Mouse (Mus musculus) gastrocnemius, postnatal 14 days (tissue): Measurements from ENCODE around the gene 2310033P09Rik. TPM values are rescaled to one million over a fixed set of nuclear protein-coding genes. Genes with fewer than 3 reads are reported as not detected.
"Not testable (repeated sequence)": the region's sequence is repeated elsewhere in the genome, so short reads cannot be mapped to it uniquely, and the experiment has no call there.

ENCODE experiments used
- DNase-seq: peaks from one replicate; pipeline ENCODE4 v3.0.0; 2021; ENCODE audit warnings: mixed read lengths
- intact Hi-C: fragments of 180-260 bp; cut with DNase I; formaldehyde crosslinking; loops from one replicate; pipeline ENCODE4 v1.15.1; 2025; ENCODE audit warnings: low total_unique reads
- total RNA-seq, 2 experiments: library from RNA; stranded (reverse); gene quantifications; 2 replicates each; pipeline ENCODE4 v1.2.3; 2021

Gene 2310033P09Rik
- total RNA-seq, 2 experiments from 2014 or later, result 4.1 to 4.6 TPM

DNA sequence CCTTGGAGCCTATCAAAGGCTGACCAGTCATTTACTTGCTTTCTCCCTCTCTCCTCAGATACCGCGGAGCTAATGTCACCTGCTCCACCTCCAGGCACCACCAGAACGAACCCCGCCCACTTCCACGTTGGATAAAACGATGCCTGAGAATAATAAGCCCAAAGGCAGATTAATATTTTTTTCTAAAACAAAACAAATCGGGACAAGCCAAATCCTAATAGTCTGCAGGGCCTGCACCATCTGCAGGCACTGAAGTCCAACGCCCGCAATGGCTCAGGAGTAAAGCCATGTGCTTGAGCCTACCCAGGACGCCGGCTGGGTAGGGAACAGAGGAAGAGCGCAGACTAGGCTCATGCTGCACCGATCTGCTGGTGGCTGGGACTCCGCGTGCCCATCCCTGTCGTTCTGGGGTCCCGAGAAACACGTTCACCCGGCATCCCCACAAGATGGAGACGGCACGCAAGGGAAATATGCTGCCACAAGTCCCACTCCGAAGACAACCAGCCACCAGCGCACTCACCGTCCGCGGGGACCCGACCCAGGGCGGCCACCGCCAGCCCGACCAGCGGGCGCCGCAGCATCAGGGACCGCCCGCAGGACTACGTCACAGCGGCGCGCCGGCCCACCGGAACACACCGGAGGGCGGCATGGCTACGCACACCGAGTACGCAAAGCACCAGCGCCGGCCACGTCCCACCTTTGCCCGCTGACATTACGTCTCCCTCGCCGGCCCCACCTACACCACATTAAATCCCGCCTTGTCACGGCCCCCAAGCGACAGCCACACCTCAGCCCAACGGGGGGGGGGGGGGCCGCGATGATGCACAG, 16.7 kb upstream of the 2310033P09Rik start:
- intact Hi-C loops, result no loop called here

DNA sequence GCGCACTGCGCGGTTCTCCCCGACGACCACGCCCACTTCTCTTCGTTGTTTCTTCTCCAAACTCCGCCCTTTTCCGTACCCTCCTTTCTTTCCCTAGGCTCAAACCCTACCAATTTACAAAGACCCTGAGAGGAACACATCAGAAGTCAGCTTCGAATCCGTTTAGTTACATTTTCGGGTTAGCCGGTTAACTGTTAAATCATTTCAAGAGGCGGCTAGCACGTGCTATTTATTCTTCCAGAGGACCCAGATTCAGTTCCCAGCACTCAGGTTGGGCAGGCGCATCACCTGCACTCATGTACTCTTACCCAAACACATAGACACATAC, 16.1 kb upstream of the 2310033P09Rik start, which contains the start of gene Guk1:
TSS of gene Guk1 (minus strand) at position 154 of the 328 bp plus-strand sequence.
- intact Hi-C loops, result no loop called here
- DNase-seq, result no peak

More for the DNA sequence above, 16.7 kb upstream of the 2310033P09Rik start:
- DNase-seq, result peak; percentile 88

DNA sequence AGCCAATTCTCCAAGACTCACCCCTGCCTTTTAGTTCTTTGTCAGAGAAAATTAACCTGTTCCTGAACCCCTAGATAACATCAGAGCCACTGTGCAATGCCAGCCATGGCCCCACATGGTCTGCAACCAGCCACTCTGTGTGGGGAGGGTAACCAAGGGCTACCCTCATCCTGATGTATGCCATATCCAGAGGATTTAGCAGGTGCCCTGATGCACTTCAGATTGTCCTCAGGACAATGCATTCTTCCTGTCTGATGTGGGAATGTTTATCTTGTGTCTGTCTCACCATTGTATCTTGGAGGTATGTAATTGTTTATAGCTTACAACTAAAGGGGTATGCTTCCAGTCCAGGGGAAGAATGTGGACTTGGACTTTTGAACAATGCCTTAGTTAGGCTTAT, 11.9 kb upstream of the 2310033P09Rik start:
- intact Hi-C loops, result no loop called here
- DNase-seq, result no peak

DNA sequence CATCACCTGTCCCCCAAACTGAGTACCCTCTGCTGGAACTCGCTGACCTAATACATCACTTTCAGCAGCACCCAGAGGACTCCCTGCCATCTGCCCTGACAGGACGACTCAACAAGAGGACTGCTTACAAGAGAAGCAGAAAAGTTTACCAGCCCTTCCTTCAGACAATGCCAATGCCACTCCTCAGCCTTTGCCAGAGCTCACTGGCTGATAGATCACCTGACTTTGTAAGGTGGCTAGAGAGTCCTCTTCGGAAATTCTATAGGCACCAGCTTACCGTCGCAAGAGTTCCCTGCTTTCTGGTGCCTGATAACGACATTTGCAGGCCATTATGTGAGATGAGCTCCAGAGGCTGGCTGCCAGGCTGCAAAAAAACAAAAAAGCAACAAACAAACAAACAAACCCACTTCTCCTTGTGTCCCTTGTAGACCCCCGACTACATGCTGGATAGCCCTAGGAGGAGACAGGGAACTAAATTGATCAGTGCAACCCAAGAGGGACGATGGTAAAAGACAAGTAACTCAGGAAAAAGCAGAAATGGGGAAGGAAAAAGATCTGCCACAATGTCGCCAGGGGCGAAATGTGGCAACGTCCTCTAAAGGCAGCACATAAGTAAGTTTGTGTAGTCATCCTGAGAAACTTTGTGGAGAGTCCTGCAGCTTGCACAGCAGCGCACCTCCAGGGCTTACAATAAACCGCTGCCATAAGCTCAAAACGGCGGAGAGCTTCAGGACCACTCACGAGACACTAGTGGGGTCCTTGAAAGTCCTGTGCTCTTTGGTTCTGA, 6.7 kb upstream of the 2310033P09Rik start:
- intact Hi-C loops, result no loop called here

DNA sequence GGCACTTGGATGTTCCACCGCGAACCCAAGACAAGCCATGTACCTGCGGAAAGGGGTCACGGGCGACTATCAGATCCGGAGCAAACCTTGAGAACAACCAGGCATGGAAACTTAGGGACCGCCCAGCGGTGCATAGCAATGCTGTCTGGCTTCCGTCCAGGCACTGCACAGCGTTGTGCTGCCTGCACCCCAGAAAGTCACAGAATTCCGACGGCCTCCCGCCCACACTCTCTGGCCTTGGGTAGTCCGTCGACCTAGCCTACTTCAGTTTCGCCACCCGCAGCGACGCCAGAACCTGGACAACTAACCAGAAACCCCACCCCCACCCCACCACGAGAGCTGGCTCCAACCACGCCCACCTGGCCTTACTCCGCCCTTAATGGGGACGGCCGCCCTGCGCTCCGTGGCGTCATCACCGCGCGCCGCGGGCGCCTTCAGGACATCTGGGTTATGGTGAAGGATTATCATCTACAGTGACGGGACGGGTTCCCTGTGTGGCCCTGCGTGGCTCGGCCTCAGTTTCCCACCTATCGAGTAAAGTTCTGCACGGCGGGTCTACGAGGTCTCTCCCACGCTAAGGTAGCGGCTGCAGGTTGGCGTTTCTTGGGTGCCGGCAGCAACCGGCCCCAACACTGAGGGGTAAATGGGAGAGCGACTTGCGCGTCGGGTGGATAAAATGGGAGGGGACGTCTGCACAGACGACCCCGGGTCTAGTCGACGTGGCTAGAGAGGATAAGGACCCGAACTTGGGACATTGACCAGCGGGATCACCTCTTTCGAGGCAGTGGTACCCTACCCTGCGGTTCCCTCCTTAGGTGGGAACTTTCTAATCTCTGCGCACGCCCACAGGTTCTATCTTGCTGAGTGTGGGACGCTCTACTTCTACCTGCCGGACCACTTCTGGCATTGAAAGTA, 5.8 kb upstream of the 2310033P09Rik start, which contains the start of gene Mrpl55:
TSS of gene Mrpl55 (plus strand) at position 406 of the 915 bp plus-strand sequence.
- peak; percentile 97 for DNase-seq
- intact Hi-C loops, result no loop called here

More for the DNA sequence above, 6.7 kb upstream of the 2310033P09Rik start:
- DNase-seq, result no peak

DNA sequence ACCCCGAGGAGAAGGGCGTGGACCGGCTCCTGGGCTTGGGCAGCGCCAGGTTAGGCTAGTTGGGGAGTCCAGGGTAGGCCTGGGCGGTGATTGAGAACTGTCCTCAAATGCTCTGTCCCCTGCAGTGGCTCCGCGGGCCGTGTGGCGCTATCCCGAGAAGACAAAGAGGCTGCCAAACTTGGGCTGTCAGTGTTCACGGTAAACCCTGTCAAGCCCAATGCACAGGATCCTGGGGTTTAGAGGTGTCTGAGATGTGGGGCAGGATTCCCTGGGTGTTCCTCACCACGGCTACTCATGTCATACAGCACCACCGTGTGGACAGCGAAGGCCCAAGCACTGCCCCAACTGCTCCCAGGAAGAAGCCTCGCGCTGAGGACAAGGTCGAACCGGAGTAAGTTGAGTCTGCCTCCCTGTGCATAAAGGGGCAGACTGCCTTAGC, 901 bp downstream of the 2310033P09Rik start:
- DNase-seq, result peak; percentile 57
- intact Hi-C loops, result no loop called here

DNA sequence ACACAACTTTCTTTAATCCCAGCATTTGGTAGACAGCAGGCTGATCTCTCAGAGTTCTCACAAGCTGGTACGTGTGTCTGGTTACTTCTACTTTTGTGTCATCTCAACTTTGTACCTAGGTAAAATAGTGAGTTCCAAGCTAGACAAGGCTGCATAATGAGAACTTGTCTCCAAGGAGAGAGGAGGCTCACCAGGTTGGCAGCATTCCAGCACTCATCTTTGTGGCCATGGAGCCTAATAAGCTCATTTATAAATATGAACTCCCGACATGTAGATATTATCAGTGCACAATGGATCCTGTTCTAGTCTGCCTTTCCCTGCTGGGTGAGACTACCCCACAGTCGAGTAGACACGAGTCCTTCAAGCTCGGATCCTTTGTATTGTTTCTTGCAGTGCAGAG, 1.5 kb downstream of the 2310033P09Rik start:
- DNase-seq, result no peak
- intact Hi-C loops, result no loop called here

DNA sequence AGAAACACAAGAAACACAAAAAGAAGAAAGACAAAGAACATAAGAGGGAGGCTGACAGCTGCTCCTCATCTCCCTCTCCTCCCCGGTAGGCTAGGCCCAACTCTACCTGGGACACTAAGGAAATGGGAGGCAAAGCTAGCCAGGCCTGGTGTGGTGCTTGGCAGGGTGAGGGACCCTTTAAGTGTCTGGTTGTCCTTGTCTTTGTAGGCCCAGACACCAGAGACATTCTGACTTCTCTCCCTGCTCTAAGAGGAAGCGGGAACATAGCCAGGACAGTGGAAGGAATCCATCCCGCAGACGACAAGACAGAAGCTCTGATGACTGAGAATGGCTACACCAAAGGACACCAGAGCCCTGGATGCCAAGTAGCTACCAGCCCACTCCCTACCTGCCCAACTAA, 1.9 kb downstream of the 2310033P09Rik start:
- intact Hi-C loops, result no loop called here

DNA sequence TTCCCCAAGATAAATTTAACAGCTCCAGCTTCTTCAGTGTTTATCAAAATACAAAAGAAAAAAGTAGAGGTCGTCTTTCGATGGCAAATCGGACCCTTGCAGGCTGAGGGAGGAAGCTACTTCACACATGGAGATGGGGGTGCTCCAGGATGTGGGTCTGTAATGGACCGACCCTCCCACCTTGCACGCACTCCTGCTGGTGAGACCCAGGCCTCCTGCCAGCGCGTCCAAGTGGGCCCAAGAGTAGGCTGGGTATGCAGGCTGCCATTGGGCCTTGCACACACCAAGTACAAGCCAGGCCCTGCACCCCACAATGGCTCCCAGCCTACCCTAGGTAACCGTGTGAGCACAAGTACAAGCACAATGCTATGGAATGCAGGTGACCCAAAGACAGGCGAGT, 3.4 kb downstream of the 2310033P09Rik start:
- DNase-seq, intact Hi-C loops: not testable (repeated sequence)

More for the DNA sequence above, 1.9 kb downstream of the 2310033P09Rik start:
- DNase-seq, result no peak

DNA sequence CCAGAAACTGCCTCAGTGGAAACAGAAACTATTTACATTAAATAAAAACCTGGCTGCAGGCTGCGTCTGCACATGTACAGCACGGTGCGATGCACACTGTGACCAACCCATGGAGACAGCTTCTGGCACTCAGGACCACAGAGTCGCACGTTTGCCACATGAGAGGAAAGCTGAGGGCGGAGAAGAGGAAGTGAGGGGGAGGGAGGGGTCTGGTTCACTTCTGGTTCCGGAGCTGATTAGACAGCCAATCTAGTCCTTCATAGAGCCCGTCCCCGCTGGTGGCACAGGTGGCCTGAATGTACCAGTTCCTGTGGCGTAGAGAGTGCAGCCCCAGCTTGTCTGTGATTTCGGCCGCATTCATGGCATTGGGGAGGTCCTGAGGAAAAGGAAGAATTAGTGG, 4.2 kb downstream of the 2310033P09Rik start:
- intact Hi-C loops, DNase-seq: not testable (repeated sequence)

DNA sequence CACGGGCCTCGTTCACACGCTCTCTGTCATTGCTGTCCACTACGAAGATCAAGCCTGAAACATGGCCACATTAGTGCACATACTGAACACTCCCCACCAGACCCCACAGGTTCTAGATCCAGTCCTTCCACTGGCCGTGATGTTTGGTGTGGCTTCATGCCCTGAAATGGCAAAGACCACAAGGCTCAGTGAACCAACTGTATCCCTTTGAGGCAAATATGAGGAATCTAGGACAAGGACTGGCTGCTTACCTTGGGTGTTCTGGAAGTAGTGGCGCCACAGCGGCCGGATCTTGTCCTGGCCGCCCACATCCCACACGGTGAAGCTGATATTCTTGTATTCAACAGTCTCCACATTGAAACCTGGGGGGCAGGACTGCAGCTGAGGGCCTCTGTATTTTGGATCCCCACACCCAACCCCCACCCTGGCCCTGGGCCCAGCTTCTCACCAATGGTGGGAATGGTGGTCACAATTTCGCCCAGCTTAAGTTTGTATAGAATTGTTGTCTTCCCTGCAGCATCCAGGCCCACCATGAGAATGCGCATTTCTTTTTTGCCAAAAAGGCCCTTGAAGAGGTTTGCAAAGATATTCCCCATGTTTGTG, 4.9 kb downstream of the 2310033P09Rik start:
- DNase-seq, result no peak
- intact Hi-C loops, result no loop called here

DNA sequence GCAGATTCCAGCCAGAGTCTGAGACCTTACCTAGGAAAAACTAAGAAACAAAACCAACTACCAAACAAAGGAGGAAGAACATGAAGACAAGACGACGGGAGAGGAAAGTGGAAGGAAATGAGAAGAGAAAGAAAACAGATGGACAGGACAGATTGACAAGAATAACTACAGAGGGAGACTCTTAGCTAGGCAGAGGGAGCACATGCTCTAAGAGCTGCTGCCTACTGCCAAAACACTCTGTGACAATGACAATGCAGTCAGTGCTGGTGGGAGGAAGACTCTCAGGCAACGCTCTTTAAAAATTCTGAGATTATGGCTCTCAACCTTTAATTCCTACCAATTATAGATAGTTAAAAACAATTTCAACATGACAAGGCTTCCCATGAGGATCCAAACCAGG, 8.8 kb downstream of the 2310033P09Rik start:
- DNase-seq, result no peak
- intact Hi-C loops, result no loop called here

DNA sequence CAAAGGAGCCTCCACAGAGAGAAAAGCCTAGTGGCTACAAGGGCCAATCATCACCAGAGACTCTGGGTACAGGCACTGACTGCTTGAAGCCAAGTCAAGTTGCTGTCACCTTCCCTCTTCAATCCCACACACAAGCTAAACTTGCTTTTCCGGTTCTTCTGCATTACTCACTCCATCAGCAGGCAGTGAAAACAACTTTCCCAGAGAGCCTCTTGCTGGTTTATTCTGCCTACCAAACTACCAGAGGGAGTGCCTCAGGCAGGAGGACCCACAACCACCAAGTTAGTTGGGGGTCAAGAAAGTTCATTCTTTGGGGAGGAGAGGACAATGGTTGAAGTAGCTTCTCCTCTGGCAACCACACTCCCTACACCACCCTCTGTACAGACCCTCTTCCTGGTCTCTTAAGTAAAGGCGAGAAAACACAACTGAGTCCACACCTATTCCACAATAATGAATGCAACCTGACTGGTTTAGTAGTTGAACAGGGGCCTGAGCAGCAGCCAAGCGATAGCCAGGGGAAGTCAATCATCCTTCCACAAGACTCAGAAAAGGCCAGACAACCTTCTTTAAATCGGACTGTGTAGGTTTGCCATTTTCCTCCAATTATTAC, 10.4 kb downstream of the 2310033P09Rik start:
- no peak for DNase-seq
- intact Hi-C loops, result no loop called here

DNA sequence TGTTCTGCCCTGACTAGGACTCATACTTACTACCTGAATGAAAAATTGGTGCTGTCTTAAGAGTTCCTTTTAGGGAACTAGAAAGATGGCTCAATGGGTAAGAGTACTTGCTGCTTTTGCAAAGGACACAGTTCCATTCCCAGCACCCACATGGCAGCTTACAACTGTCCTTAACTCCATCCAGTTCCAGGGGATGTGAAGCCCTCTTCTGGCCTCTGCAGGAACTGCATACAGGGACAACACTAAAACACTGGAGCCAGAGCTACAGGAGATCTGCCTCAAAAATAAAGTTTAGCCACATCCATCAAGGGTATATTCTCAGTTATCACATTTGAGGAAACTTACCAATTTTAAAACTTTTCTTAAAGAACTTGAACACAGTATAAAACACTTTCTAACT, 10.9 kb downstream of the 2310033P09Rik start:
- intact Hi-C loops, result no loop called here
- no peak for DNase-seq

DNA sequence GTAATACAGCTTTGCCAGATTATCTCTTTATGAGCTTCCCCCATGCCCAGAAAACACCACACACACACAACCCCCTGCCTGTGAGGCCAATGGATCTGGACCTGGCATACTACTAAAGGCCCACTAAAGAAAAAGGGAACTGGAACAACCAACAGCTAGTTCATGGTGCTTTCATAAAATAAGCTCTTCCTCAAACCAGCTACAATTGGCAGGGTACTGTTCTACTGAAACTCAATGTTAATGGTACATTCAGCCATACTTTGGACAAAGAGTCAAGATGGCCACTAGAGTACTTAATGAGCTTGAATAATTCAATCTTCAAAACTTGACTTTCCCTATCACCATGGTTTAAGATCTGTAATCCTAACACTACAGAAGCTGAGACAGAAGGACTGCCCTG, 13.5 kb downstream of the 2310033P09Rik start:
- no peak for DNase-seq
- intact Hi-C loops, result no loop called here

DNA sequence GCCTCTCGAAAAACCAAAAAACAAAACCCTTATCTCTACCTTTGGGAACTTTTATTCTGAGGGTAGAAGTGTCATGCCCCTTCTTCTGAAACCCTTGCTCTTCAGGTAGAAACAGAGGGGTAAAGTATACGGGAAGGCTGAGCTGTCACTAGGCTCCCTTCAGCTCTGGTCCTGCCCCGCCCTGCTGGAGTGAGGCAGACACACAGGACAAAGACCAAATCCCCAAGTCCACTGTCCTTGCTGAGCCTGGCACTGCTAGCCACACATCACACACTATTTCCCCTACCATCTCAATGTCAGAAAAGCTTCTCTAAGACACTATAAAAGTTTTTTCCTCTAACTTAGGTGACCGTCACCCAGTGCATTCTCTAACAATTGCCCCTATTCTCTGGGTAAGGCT, 14.2 kb downstream of the 2310033P09Rik start:
- intact Hi-C loops, result no loop called here

DNA sequence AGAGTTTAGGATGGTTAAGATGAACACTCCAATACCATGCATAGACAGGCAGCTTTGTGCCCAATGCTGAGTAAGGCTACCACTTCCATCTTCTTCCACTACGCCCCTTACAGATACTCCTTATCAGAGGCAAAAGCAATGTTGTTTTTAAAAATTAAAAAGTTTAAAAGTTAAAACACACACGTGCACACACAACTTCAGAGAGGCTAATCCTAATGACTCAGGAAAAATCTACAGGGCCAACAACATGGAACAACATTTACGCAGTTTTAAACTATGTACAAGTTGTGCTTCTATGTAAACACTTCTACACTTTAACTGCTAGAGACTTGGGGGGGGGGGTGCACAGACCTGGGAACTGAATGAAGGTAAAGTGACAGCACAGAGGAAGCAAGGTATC, 15.9 kb downstream of the 2310033P09Rik start:
- DNase-seq, result no peak
- intact Hi-C loops, result no loop called here

More for the DNA sequence above, 14.2 kb downstream of the 2310033P09Rik start:
- no peak for DNase-seq

DNA sequence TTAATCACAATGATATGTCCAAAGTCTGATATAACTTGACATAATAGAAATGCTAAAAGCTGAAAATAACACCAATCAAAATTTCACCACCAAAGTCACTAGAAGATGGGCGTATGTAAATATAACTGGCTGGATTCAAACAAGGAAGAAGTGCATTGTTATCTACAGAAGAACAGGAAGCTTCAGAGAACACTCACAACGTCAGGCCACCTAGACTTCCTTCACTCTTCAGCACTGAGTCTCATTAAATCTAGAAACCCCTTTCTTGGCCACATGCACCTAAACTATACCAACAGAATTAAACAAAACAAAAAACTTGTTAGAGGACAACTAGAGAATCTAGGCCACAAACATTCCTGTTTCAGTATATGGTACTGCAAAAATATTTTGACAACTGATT, 16.3 kb downstream of the 2310033P09Rik start:
- DNase-seq, result no peak
- intact Hi-C loops, result no loop called here

DNA sequence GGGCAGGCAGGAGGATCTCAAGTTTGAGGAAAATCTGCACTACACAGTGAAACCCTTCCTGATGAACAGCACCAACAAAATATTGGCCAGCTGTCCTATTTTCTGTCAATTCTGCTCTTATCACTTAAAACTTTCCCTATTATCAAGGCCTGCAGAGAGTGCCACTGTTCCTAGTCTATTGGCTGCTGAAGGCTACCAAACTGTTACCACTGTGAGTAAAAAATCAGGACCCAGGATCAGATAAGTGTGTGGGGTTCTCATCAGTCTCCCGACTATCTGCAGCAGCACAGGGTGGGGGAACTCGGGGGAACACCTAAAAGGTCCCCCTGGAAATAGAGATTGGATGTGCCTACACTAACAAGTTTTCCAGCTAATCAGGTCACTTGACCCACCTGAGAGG, 17.0 kb downstream of the 2310033P09Rik start:
- intact Hi-C loops, result no loop called here
- no peak for DNase-seq
